Mouse (Mus musculus) limb, embryonic 11.5 days (tissue): ENCODE results near the gene Plb1. TPM values are rescaled to one million over a fixed set of nuclear protein-coding genes. Genes with fewer than 3 reads are reported as not detected.

Source experiments
- ATAC-seq: fragments of 200-750 bp; cut with Nextera tagmentation; 2 replicates; pipeline ENCODE4 v1.8.0; 2017; ENCODE audit warnings: low read depth; ENCODE audit not compliant: insufficient number of reproducible peaks, low FRiP score, low TSS enrichment
- DNase-seq: peaks from one replicate; pipeline ENCODE4 v3.0.0-alpha.2; 2015; ENCODE audit warnings: low spot score
- H3K27ac ChIP-seq: fragments of 300-500 bp; sonication (generic); replicated peaks from 2 replicates; pipeline ENCODE4 v1.5.1; 2014; ENCODE audit warnings: low read depth, mild to moderate bottlenecking, low read length
- H3K27me3 ChIP-seq: fragments of 300-500 bp; sonication (generic); 2 replicates; pipeline ENCODE4 v1.6.1; 2014; ENCODE audit warnings: mild to moderate bottlenecking, low read length, mixed read lengths; ENCODE audit not compliant: control insufficient read depth, insufficient read depth
- H3K36me3 ChIP-seq: fragments of 300-500 bp; sonication (generic); 2 replicates; pipeline ENCODE4 v1.6.1; 2014; ENCODE audit warnings: mild to moderate bottlenecking, low read length, moderate library complexity, mixed read lengths; ENCODE audit not compliant: control insufficient read depth, insufficient read depth
- H3K4me1 ChIP-seq: fragments of 300-500 bp; sonication (generic); 2 replicates; pipeline ENCODE4 v1.6.1; 2014; ENCODE audit warnings: low read length, mixed read lengths; ENCODE audit not compliant: control insufficient read depth, insufficient read depth
- H3K4me2 ChIP-seq: fragments of 300-500 bp; sonication (generic); 2 replicates; pipeline ENCODE4 v1.6.1; 2014; ENCODE audit warnings: low read depth, mild to moderate bottlenecking, moderate library complexity; ENCODE audit not compliant: severe bottlenecking
- H3K4me3 ChIP-seq: fragments of 300-500 bp; sonication (generic); 2 replicates; pipeline ENCODE4 v1.5.1; 2014; ENCODE audit warnings: low read depth, low read length
- H3K9ac ChIP-seq: fragments of 300-500 bp; sonication (generic); 2 replicates; pipeline ENCODE4 v1.6.1; 2014; ENCODE audit warnings: mild to moderate bottlenecking, low read length
- H3K9me3 ChIP-seq: fragments of 300-500 bp; sonication (generic); 2 replicates; pipeline ENCODE4 v1.6.1; 2016; ENCODE audit warnings: low read length; ENCODE audit not compliant: control insufficient read depth
- WGBS: fragments of 180-500 bp; shearing (Covaris S2); extraction: QIAGEN DNeasy Blood & Tissue Kit; methylation state at CpG from one replicate; pipeline ENCODE4 v1.1.7; 2014; 5-methylcytosine and 5-hydroxymethylcytosine counted together
- polyA plus RNA-seq: library from polyadenylated mRNA; unstranded; fragments of >200 nt; fragmentation: Nextera tagmentation; extraction: Ambion mirVana; gene quantifications from 2 replicates; pipeline ENCODE4 v1.2.1, GENCODE M21; 2014

The Plb1 gene
- polyA plus RNA-seq, 1 experiment from 2014 or later = not detected

GRCm38 (mm10) chr5:32322146-32322811 lies 89.8 kb downstream of the Plb1 start:
- Histone ChIP-seq H3K9ac (no peak overlapping the region), H3K36me3 (no peaks in the 10 kb centered on the region), H3K4me1 (no peaks in the 10 kb centered on the region), H3K9me3 (no peaks in the 10 kb centered on the region), H3K4me3 (no peak overlapping the region), H3K27me3 (no peaks in the 10 kb centered on the region), H3K27ac (no peak overlapping the region), H3K4me2 (no peak overlapping the region)
- ATAC-seq (0 out of 2 replicates have a peak, but pooled peaks have one; percentile 26), DNase-seq (peak; percentile 53)
- 48% methylated on average over 7 of the region's 7 CpGs for WGBS

GRCm38 (mm10) chr5:32328139-32328538 lies 95.6 kb downstream of the Plb1 start:
- WGBS = 85% methylated on average over 7 of the region's 7 CpGs
- Histone ChIP-seq H3K4me2 (no peak overlapping the region), H3K27ac (no peak overlapping the region), H3K36me3 (no peaks in the 10 kb centered on the region), H3K27me3 (no peaks in the 10 kb centered on the region), H3K9ac (no peak overlapping the region), H3K4me3 (no peak overlapping the region), H3K4me1 (no peaks in the 10 kb centered on the region), H3K9me3 (no peaks in the 10 kb centered on the region)
- DNase-seq (no peak), ATAC-seq (no peak)

DNA sequence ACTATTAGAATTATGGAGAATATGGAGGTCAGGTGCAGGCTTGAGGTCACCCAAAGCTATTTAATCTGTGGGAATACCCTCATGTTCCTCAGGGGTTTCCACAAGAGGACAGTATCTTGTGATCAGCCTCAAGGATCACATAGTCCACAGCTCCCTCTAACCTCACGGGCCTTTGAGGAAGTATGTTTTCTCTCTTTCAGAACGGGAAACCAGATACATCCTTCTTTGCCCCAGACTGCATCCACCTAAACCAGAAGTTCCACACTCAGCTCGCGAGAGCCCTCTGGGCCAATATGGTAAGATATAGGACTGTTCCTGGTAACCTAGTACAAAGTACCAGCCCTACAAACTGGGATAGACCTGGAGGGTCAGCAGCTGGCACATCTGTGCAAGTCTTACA lies 100.1 kb downstream of the Plb1 start:
- no peak overlapping the region for H3K27ac ChIP-seq
- no peak for DNase-seq
- ATAC-seq = no peak
- no peak overlapping the region for H3K9ac ChIP-seq
- H3K27me3 ChIP-seq = no peaks in the 10 kb centered on the region
- H3K4me2 ChIP-seq = no peak overlapping the region
- no peaks in the 10 kb centered on the region for H3K4me1 ChIP-seq
- H3K36me3 ChIP-seq = no peaks in the 10 kb centered on the region
- no peak overlapping the region for H3K4me3 ChIP-seq
- 90% methylated on average over 4 of the region's 4 CpGs for WGBS
- H3K9me3 ChIP-seq = no peaks in the 10 kb centered on the region

DNA sequence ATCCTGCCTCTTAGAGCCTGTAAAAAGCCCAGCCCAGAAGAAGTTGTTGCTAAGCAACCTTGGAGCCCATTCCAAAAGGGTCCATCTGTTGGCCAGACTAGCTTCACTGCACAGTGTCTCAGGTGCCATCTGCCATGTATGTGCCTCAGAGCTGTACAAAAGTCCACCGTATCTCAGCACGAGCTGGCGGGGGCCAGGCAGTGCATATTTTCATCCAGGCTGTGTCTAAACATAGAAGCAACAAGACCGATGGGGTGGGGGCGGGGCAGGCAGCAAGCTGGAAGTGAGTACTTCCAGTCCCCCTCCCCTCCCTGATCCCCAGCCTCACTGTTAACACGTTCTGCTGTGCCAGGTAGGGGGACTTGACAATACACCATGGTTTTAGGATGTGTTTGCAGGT lies 102.7 kb downstream of the Plb1 start:
- no peak overlapping the region for H3K4me3 ChIP-seq
- ATAC-seq (no peak), DNase-seq (no peak)
- no peak overlapping the region for H3K4me2 ChIP-seq
- H3K4me1 ChIP-seq = no peaks in the 10 kb centered on the region
- H3K27ac ChIP-seq = no peak overlapping the region
- no peaks in the 10 kb centered on the region for H3K27me3 ChIP-seq
- H3K36me3 ChIP-seq = no peaks in the 10 kb centered on the region
- no peak overlapping the region for H3K9ac ChIP-seq
- H3K9me3 ChIP-seq = no peaks in the 10 kb centered on the region
- 54% methylated on average over 6 of the region's 6 CpGs for WGBS

- H3K27ac ChIP-seq = no peak overlapping the region
- H3K9me3 ChIP-seq = no peaks in the 10 kb centered on the region
- 63% methylated on average over 5 of the region's 5 CpGs for WGBS
- H3K4me3 ChIP-seq = no peak overlapping the region
- no peaks in the 10 kb centered on the region for H3K4me1 ChIP-seq
- ATAC-seq (no peak), DNase-seq (no peak)
- H3K27me3 ChIP-seq = no peaks in the 10 kb centered on the region
- H3K36me3 ChIP-seq = no peaks in the 10 kb centered on the region
- no peak overlapping the region for H3K4me2 ChIP-seq
- H3K9ac ChIP-seq = no peak overlapping the region
Measured at GRCm38 (mm10) chr5:32336092-32336491, 103.6 kb downstream of the Plb1 start.

GRCm38 (mm10) chr5:32337336-32337735 lies 104.8 kb downstream of the Plb1 start:
- no peak for DNase-seq
- no peaks in the 10 kb centered on the region for H3K27me3 ChIP-seq
- H3K4me1 ChIP-seq = no peaks in the 10 kb centered on the region
- no peaks in the 10 kb centered on the region for H3K9me3 ChIP-seq
- no peaks in the 10 kb centered on the region for H3K36me3 ChIP-seq
- no peak overlapping the region for H3K27ac ChIP-seq
- no peak overlapping the region for H3K9ac ChIP-seq
- H3K4me2 ChIP-seq = no peak overlapping the region
- WGBS = 63% methylated on average over 1 of the region's 1 CpGs
- H3K4me3 ChIP-seq = no peak overlapping the region
- no peak for ATAC-seq

DNA sequence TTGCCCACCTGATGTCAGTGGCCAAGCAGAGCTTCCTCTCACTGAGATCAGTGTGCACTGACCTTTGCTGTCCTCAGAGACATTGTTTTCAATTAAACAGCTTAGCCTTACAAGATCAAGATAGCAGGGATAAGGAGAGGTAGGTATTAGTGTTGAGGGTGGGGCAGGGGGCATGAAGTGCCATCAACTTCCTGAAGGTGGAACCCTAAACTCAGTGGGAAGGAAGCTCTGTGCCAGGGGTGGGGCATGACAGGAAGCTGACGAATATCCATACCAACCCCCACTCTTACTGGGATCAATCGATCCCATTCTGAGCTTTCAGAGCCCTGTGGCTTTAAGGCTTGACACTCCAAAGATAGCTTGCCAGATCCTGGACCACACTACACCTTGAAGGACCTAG lies 105.8 kb downstream of the Plb1 start:
- Histone ChIP-seq H3K9ac (no peak overlapping the region), H3K4me3 (no peak overlapping the region), H3K4me1 (no peaks in the 10 kb centered on the region), H3K4me2 (no peak overlapping the region), H3K9me3 (no peaks in the 10 kb centered on the region), H3K36me3 (no peaks in the 10 kb centered on the region), H3K27me3 (no peaks in the 10 kb centered on the region), H3K27ac (no peak overlapping the region)
- no peak for ATAC-seq
- 44% methylated on average over 2 of the region's 2 CpGs for WGBS
- DNase-seq = no peak

GRCm38 (mm10) chr5:32338766-32339165 lies 106.3 kb downstream of the Plb1 start:
- 72% methylated on average over 3 of the region's 3 CpGs for WGBS
- Histone ChIP-seq H3K9ac (no peak overlapping the region), H3K27me3 (no peaks in the 10 kb centered on the region), H3K4me1 (no peaks in the 10 kb centered on the region), H3K9me3 (no peaks in the 10 kb centered on the region), H3K4me2 (no peak overlapping the region), H3K27ac (no peak overlapping the region), H3K4me3 (no peak overlapping the region), H3K36me3 (no peaks in the 10 kb centered on the region)
- DNase-seq = no peak
- ATAC-seq = no peak

DNA sequence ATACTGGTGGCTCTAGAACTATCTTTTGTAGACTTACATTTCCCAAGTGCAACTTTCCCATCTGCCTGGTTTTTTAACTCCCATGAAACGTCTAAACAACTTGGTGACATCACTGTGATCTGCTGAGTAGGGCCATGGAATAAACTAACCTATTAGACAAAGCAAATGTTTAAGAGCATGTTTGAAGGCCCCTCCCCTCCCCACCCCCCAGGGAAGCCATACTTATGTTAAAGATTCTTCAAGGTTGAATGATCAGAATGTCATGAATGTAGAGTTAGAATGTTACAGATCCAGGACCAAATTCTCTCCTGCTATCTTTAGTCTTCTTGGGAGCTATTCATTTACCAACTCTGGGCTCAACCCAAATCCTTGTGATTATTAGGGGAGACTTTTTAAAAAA lies 107.7 kb downstream of the Plb1 start:
- no peak overlapping the region for H3K9ac ChIP-seq
- no peaks in the 10 kb centered on the region for H3K27me3 ChIP-seq
- WGBS = 73% methylated on average over 1 of the region's 1 CpGs
- no peaks in the 10 kb centered on the region for H3K36me3 ChIP-seq
- DNase-seq (no peak), ATAC-seq (no peak)
- H3K4me1 ChIP-seq = no peaks in the 10 kb centered on the region
- no peaks in the 10 kb centered on the region for H3K9me3 ChIP-seq
- H3K27ac ChIP-seq = no peak overlapping the region
- H3K4me2 ChIP-seq = no peak overlapping the region
- no peak overlapping the region for H3K4me3 ChIP-seq
